Mouse (Mus musculus) cerebellum, adult 8-10 months (tissue): ENCODE measurements around the gene Pigq.

Source experiments
- DNase-seq: peaks from one replicate; pipeline ENCODE4 v3.0.0; 2022

The Pigq gene

GRCm38 (mm10) chr17:25944366-25945163, at the start of gene Pigq, which contains the start of gene Nhlrc4:
Pigq (minus strand) TSS chr17:25944936.
Nhlrc4 (minus strand) TSS chr17:25944961.
- DNase-seq = no peak

- no peak for DNase-seq
Measured at GRCm38 (mm10) chr17:25993489-25993888, 48.8 kb upstream of the Pigq start.

- DNase-seq = no peak
Measured at GRCm38 (mm10) chr17:25992274-25992673, 47.5 kb upstream of the Pigq start.

GRCm38 (mm10) chr17:25990331-25990730, 45.6 kb upstream of the Pigq start:
- DNase-seq = no peak

GRCm38 (mm10) chr17:25985306-25986294, 40.9 kb upstream of the Pigq start, which contains the start of gene Capn15:
Capn15 (minus strand) TSS chr17:25985796.
- DNase-seq = peak; percentile 93

- no peak for DNase-seq
Measured at GRCm38 (mm10) chr17:25984556-25985305, 40.0 kb upstream of the Pigq start.

- peak; percentile 25 for DNase-seq
Measured at GRCm38 (mm10) chr17:25984066-25984465, 39.3 kb upstream of the Pigq start.

- peak; percentile 23 for DNase-seq
Measured at GRCm38 (mm10) chr17:25982913-25983312, 38.2 kb upstream of the Pigq start.

- DNase-seq = peak; percentile 60
Measured at GRCm38 (mm10) chr17:25980854-25981253, 36.1 kb upstream of the Pigq start.

- peak; percentile 26 for DNase-seq
Measured at GRCm38 (mm10) chr17:25979829-25980738, 35.3 kb upstream of the Pigq start.

GRCm38 (mm10) chr17:25970954-25971707, 26.4 kb upstream of the Pigq start:
- no peak for DNase-seq

- DNase-seq = no peak
Measured at GRCm38 (mm10) chr17:25970448-25970847, 25.7 kb upstream of the Pigq start.

- DNase-seq = no peak
Measured at GRCm38 (mm10) chr17:25968176-25968575, 23.4 kb upstream of the Pigq start.

GRCm38 (mm10) chr17:25967652-25968051, 22.9 kb upstream of the Pigq start:
- no peak for DNase-seq

GRCm38 (mm10) chr17:25964271-25964670, 19.5 kb upstream of the Pigq start:
- no peak for DNase-seq

GRCm38 (mm10) chr17:25962413-25962905, 17.7 kb upstream of the Pigq start:
- DNase-seq = no peak

GRCm38 (mm10) chr17:25961566-25961965, 16.8 kb upstream of the Pigq start:
- no peak for DNase-seq

- DNase-seq = no peak
Measured at GRCm38 (mm10) chr17:25959630-25960467, 15.1 kb upstream of the Pigq start.

GRCm38 (mm10) chr17:25958771-25959494, 14.2 kb upstream of the Pigq start:
- no peak for DNase-seq
